Mouse (Mus musculus) CH12.LX (cell line): ENCODE results near the gene Slc25a4. TPM values are rescaled to one million over a fixed set of nuclear protein-coding genes. Genes with fewer than 3 reads are reported as not detected.
A peak's percentile ranks its signal among the peaks of the same experiment; 100 is the strongest.

Source experiments
- DNase-seq: peaks from one replicate; pipeline ENCODE4 v3.0.0-alpha.2; 2013; ENCODE audit errors: extremely low read depth
- H3K27ac ChIP-seq: 2 replicates; pipeline ENCODE4 v1.5.1; 2012; ENCODE audit warnings: low read depth, mild to moderate bottlenecking, control low read depth, moderate library complexity; ENCODE audit not compliant: insufficient read depth
- H3K27me3 ChIP-seq: replicated peaks from 2 replicates; pipeline ENCODE3; 2012; ENCODE audit warnings: inconsistent platforms
- H3K36me3 ChIP-seq, 2 experiments: replicated peaks in 1 of 2; 2 replicates each; pipeline versions ENCODE3 to v1.6.1; 2012; ENCODE audit warnings: inconsistent platforms in 1 of 2, low read length in 1 of 2, mild to moderate bottlenecking in 1 of 2, mixed read lengths in 1 of 2, moderate library complexity in 1 of 2; ENCODE audit not compliant: control insufficient read depth in 1 of 2, insufficient read depth in 1 of 2
- H3K4me1 ChIP-seq, 2 experiments: 2 replicates each; pipeline ENCODE4 v1.6.1; 2012; ENCODE audit warnings: inconsistent platforms in 1 of 2, moderate library complexity in 1 of 2; ENCODE audit not compliant: insufficient read depth in 2 of 2, control insufficient read depth in 1 of 2
- H3K4me2 ChIP-seq: 2 replicates; pipeline ENCODE4 v1.6.1; 2012; ENCODE audit warnings: low read depth, mild to moderate bottlenecking, control low read depth; ENCODE audit not compliant: poor library complexity, insufficient read depth, severe bottlenecking
- H3K4me3 ChIP-seq, 3 experiments: fragments of 150-350 bp in 1 of 3; sonication (generic) in 1 of 3; replicated peaks in 1 of 3; 2 replicates each; pipeline versions ENCODE3 to v1.5.1; 2011 to 2012; ENCODE audit warnings: low read depth in 2 of 3, low read length in 2 of 3, mild to moderate bottlenecking in 2 of 3, moderate library complexity in 2 of 3, control low read depth in 1 of 3, improper control_type of control experiment in 1 of 3, inconsistent platforms in 1 of 3, mixed read lengths in 1 of 3; ENCODE audit not compliant: poor library complexity in 1 of 3
- H3K79me2 ChIP-seq: replicated peaks from 2 replicates; pipeline ENCODE4 v1.6.1; 2012; ENCODE audit warnings: mild to moderate bottlenecking, moderate library complexity; ENCODE audit not compliant: control insufficient read depth, poor library complexity, insufficient read depth, severe bottlenecking; ENCODE audit errors: extremely low read depth
- H3K9ac ChIP-seq: 2 replicates; pipeline ENCODE4 v1.6.1; 2012; ENCODE audit warnings: low read depth, mild to moderate bottlenecking, control low read depth, moderate library complexity; ENCODE audit not compliant: insufficient read depth
- H3K9me3 ChIP-seq: replicated peaks from 2 replicates; pipeline ENCODE3; 2012; ENCODE audit warnings: low read length, inconsistent platforms, mixed read lengths
- CHD2 ChIP-seq: IDR thresholded peaks from 2 replicates; pipeline ENCODE4 v1.6.1; 2011; ENCODE audit warnings: low read length, improper control_type of control experiment
- CTCF ChIP-seq, 2 experiments: IDR thresholded peaks in 1 of 2; conservative IDR thresholded peaks in 1 of 2; 2 replicates each; pipeline ENCODE4 v1.5.1; 2011 to 2012; ENCODE audit warnings: low read depth in 2 of 2, low read length in 2 of 2, improper control_type of control experiment in 1 of 2, inconsistent platforms in 1 of 2, mild to moderate bottlenecking in 1 of 2, moderate library complexity in 1 of 2
- ELF1 ChIP-seq: IDR thresholded peaks from 2 replicates; pipeline ENCODE4 v1.6.1; 2014; ENCODE audit warnings: low read depth, mild to moderate bottlenecking, inconsistent platforms, low read length, improper control_type of control experiment
- ETS1 ChIP-seq: conservative IDR thresholded peaks from 2 replicates; pipeline ENCODE4 v1.6.1; 2012; ENCODE audit warnings: low read depth, mild to moderate bottlenecking, inconsistent platforms, low read length, improper control_type of control experiment, moderate library complexity
- GABPA ChIP-seq: IDR thresholded peaks from 2 replicates; pipeline ENCODE4 v1.6.1; 2012; ENCODE audit warnings: low read depth, low read length, improper control_type of control experiment, inconsistent platforms; ENCODE audit not compliant: insufficient replicate concordance
- IRF4 ChIP-seq: IDR thresholded peaks from 2 replicates; pipeline ENCODE4 v1.6.1; 2014; ENCODE audit warnings: low read depth, mild to moderate bottlenecking, inconsistent platforms, low read length, improper control_type of control experiment
- KAT2A ChIP-seq: IDR thresholded peaks from 2 replicates; pipeline ENCODE4 v1.6.1; 2012; ENCODE audit warnings: low read length, improper control_type of control experiment, inconsistent platforms; ENCODE audit not compliant: insufficient replicate concordance
- MAFK ChIP-seq: IDR thresholded peaks from 2 replicates; pipeline ENCODE4 v1.6.1; 2011; ENCODE audit warnings: low read length, improper control_type of control experiment; ENCODE audit not compliant: insufficient replicate concordance
- MEF2A ChIP-seq: IDR thresholded peaks from 2 replicates; pipeline ENCODE4 v1.6.1; 2014; ENCODE audit warnings: low read depth, mild to moderate bottlenecking, inconsistent platforms, low read length, improper control_type of control experiment, borderline replicate concordance
- MXI1 ChIP-seq: IDR thresholded peaks from 2 replicates; pipeline ENCODE4 v1.6.1; 2011; ENCODE audit warnings: mild to moderate bottlenecking, low read depth, low read length, improper control_type of control experiment
- MYC ChIP-seq: IDR thresholded peaks from 2 replicates; pipeline ENCODE4 v1.6.1; 2011; ENCODE audit warnings: low read depth, mild to moderate bottlenecking, improper control_type of control experiment, low read length
- PAX5 ChIP-seq: IDR thresholded peaks from 2 replicates; pipeline ENCODE4 v1.6.1; 2012; ENCODE audit warnings: low read length, inconsistent platforms, mixed read lengths
- RAD21 ChIP-seq: IDR thresholded peaks from 2 replicates; pipeline ENCODE4 v1.6.1; 2011; ENCODE audit warnings: low read depth, mild to moderate bottlenecking, low read length, improper control_type of control experiment, moderate library complexity
- RCOR1 ChIP-seq: conservative IDR thresholded peaks from 2 replicates; pipeline ENCODE4 v1.6.1; 2012; ENCODE audit warnings: low read depth, mild to moderate bottlenecking, inconsistent platforms, low read length, improper control_type of control experiment
- SIN3A ChIP-seq: IDR thresholded peaks from 2 replicates; pipeline ENCODE4 v1.6.1; 2012; ENCODE audit warnings: low read length, improper control_type of control experiment, inconsistent platforms
- SMC3 ChIP-seq: IDR thresholded peaks from 2 replicates; pipeline ENCODE4 v1.6.1; 2011; ENCODE audit warnings: low read depth, low read length, improper control_type of control experiment
- UBTF ChIP-seq: IDR thresholded peaks from 2 replicates; pipeline ENCODE4 v1.6.1; 2012; ENCODE audit warnings: low read depth, mild to moderate bottlenecking, inconsistent platforms, low read length, improper control_type of control experiment, moderate library complexity
- ZKSCAN1 ChIP-seq: IDR thresholded peaks from 2 replicates; pipeline ENCODE4 v1.6.1; 2012; ENCODE audit warnings: low read depth, inconsistent platforms, low read length, improper control_type of control experiment, borderline replicate concordance
- ZNF384 ChIP-seq: IDR thresholded peaks from 2 replicates; pipeline ENCODE4 v1.6.1; 2012; ENCODE audit warnings: low read depth, low read length, improper control_type of control experiment, inconsistent platforms
- dilution Hi-C: fragments of 300-500 bp; cut with MboI; formaldehyde crosslinking; loops from 2 replicates; pipeline ENCODE4 v1.14.3; 2020; ENCODE audit warnings: low sequenced_read_pairs; ENCODE audit not compliant: extremely low pct_unique_long_range_greater_than_20kb, extremely low pct_ligation_motif_present
- in situ Hi-C: fragments of 300-500 bp; cut with MboI; formaldehyde crosslinking; loops from 3 replicates; pipeline ENCODE4 v1.14.3; 2019; ENCODE audit warnings: low sequenced_read_pairs, low pct_ligation_motif_present, low pct_unique_long_range_greater_than_20kb, mixed read lengths
- polyA plus RNA-seq: library from polyadenylated mRNA; unstranded; fragments of >175 nt; gene quantifications from 2 replicates; pipeline ENCODE4 v1.2.1, GENCODE M21; 2012; ENCODE audit warnings: low read depth; ENCODE audit not compliant: insufficient read length
- total RNA-seq, 2 experiments: library from RNA; depleted of rRNA; stranded (reverse); fragments of 300-350 nt in 1 of 2; fragments of >200 nt in 1 of 2; gene quantifications; 2 replicates each; pipeline ENCODE4 v1.2.3; 2012 to 2014

Gene Slc25a4
- total and polyA plus RNA-seq, 3 experiments: 365 to 476 (median 403) TPM

GRCm38 (mm10) chr8:46193100-46193499, 18.0 kb downstream of the Slc25a4 start:
- Histone ChIP-seq H3K9me3 (no peaks in the 10 kb centered on the region), H3K4me2 (no peak overlapping the region), H3K27me3 (no peaks in the 10 kb centered on the region), H3K9ac (no peak overlapping the region), H3K36me3 (peaks cover 16 to 60% of the 10 kb centered on the region in 2 experiments), H3K4me1 (peaks cover 11 to 20% of the 10 kb centered on the region in 2 experiments), H3K79me2 (no peaks in the 10 kb centered on the region), H3K27ac (no peak overlapping the region), H3K4me3 (no peak overlapping the region)
- dilution Hi-C loops: no loop called here
- DNase-seq: no peak
- in situ Hi-C loops: no loop called here
- no peak for TF ChIP-seq ELF1
- TF ChIP-seq UBTF: no peak
- no peak for TF ChIP-seq SIN3A
- no peak for TF ChIP-seq CTCF (conservative IDR thresholded peaks at IDR 0.05 in 1 of 2, IDR thresholded peaks at IDR 0.05 in 1 of 2; ENCODE audit: low read depth in 2 of 2, low read length in 2 of 2)
- no peak for TF ChIP-seq SMC3
- no peak for TF ChIP-seq ETS1
- TF ChIP-seq PAX5: no peak
- no peak for TF ChIP-seq ZKSCAN1
- no peak for TF ChIP-seq MXI1
- no peak for TF ChIP-seq GABPA
- TF ChIP-seq MYC: no peak
- no peak for TF ChIP-seq IRF4
- TF ChIP-seq ZNF384: no peak
- no peak for TF ChIP-seq MAFK
- TF ChIP-seq CHD2: no peak

- DNase-seq: peak; percentile 65
Measured at GRCm38 (mm10) chr8:46185361-46185760, 25.7 kb downstream of the Slc25a4 start.

More at GRCm38 (mm10) chr8:46185361-46185760, 25.7 kb downstream of the Slc25a4 start:
- TF ChIP-seq ZNF384: no peak
- TF ChIP-seq MEF2A: peak; percentile 60; the same call in 1 of the 2 replicates
- TF ChIP-seq CTCF (conservative IDR thresholded peaks at IDR 0.05 in 1 of 2, IDR thresholded peaks at IDR 0.05 in 1 of 2; ENCODE audit: low read depth in 2 of 2, low read length in 2 of 2): peak; percentile 67 to 89
- no peak for TF ChIP-seq RCOR1
- no peak for TF ChIP-seq KAT2A
- peak; percentile 69 for TF ChIP-seq SMC3
- peak; percentile 80 for TF ChIP-seq RAD21
- TF ChIP-seq, all 38 proteins: peak for 4
- no peaks in the 10 kb centered on the region for H3K9me3 ChIP-seq
- H3K4me3 ChIP-seq: no peak overlapping the region
- H3K79me2 ChIP-seq: no peaks in the 10 kb centered on the region
- in situ Hi-C loops: no loop called here
- no peak overlapping the region for H3K27ac ChIP-seq
- peaks cover 0 to 4% of the 10 kb centered on the region in 2 experiments; a peak in 1 of 4 replicates for H3K4me1 ChIP-seq
- 0 out of 2 replicates have a peak overlapping the region, but pooled peaks have one; percentile 31 for H3K4me2 ChIP-seq
- H3K36me3 ChIP-seq: peaks cover 16 to 47% of the 10 kb centered on the region in 2 experiments
- dilution Hi-C loops: no loop called here
- no peak overlapping the region for H3K9ac ChIP-seq
- H3K27me3 ChIP-seq: no peaks in the 10 kb centered on the region
